Mouse (Mus musculus): ENCODE results near the gene Ngb. TPM values are rescaled to one million over a fixed set of nuclear protein-coding genes. Genes with fewer than 3 reads are reported as not detected.

The Ngb gene
- total RNA-seq (2012; rRNA removed), result 1.2 and 1.8 TPM in 2 replicates

DNA sequence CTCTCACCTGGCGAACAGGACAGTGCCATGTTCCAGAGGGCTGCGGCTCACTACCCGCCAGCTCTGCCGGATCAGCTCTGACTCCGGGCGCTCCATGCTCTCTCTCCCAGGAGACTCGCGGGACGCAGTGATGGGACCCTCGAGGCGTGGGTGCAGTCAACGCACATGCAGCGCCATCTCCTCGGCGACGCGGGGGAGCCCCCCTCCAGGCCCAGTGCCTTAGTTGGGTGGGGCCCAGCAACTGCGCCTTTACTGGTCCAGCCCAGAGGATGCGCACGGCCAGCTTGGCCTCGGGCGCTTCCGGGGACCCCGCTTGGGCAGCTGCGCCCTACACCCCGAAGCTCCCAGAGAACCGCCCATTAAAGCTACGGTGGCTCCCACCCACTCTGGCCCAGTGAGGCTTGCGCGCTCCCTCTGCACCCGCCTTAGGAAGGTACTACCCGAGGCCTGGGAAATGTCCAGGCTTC is at the start of gene Ngb:
TSS of gene Ngb (minus strand) at position 375 of the 467 bp plus-strand sequence.
- no peak for DNase-seq (ENCODE audit: low read depth, low spot score)
- in situ Hi-C loops (cut with MboI; ENCODE audit: low sequenced_read_pairs in 2 of 2, unreplicated experiment in 2 of 2), result no loop called here

DNA sequence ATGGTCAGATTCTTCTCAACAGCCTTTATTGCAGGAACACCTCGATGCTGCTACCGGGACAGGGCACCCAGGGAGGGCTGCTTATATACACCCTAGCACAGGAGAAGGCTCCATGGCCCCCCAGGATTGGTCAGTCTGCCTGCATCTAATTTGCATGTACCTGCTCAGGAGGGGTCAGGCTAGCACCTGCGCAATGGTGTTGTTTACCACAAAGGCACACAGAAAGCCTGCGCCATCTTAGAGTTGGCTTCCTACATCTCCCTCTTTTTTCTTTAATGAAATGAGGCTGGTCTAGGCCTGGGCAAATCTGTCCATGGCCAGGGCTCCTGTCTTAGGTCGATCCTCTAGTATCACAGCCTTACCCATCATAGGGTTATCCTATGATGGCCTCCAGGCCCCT is 47.1 kb upstream of the Ngb start:
- DNase-seq (ENCODE audit: low read depth, low spot score), result no peak
- in situ Hi-C loops (cut with MboI; ENCODE audit: low sequenced_read_pairs in 2 of 2, unreplicated experiment in 2 of 2), result no loop called here
- Histone ChIP-seq H3K4me1 (ENCODE audit: control insufficient read depth in 2 of 2, insufficient read depth in 2 of 2, low read length in 2 of 2, poor library complexity in 1 of 2) (no peaks in the 10 kb centered on the region; a peak in 1 of 4 replicates), H3K4me3 (ENCODE audit: insufficient read depth in 1 of 2, low read depth in 1 of 2, low read length in 2 of 2, poor library complexity in 1 of 2, severe bottlenecking in 1 of 2) (no peak overlapping the region), H3K9ac (ENCODE audit: insufficient read depth, low read depth, low read length, poor library complexity, severe bottlenecking) (no peak overlapping the region), H3K9me3 (ENCODE audit: control insufficient read depth, insufficient read depth, low read depth, low read length) (no peaks in the 10 kb centered on the region; the same call in none of the 2 replicates), H3K36me3 (ENCODE audit: control insufficient read depth, insufficient read depth, low read length, poor library complexity, severe bottlenecking) (peaks cover 3% of the 10 kb centered on the region), H3K27ac (ENCODE audit: insufficient read depth, low read depth, low read length, poor library complexity, severe bottlenecking) (no peak overlapping the region; the same call in 1 of the 2 replicates)
- TF ChIP-seq MAFK (IDR thresholded peaks at IDR 0.05; ENCODE audit: insufficient read depth, low read depth, low read length) (no peak), HCFC1 (IDR thresholded peaks at IDR 0.05; ENCODE audit: borderline replicate concordance, insufficient read depth, low read length) (no peak), ZNF384 (IDR thresholded peaks at IDR 0.05; ENCODE audit: low read depth, low read length) (no peak), ZC3H11A (IDR thresholded peaks at IDR 0.05; ENCODE audit: borderline replicate concordance, low read depth, low read length) (no peak), CHD2 (IDR thresholded peaks at IDR 0.05; ENCODE audit: low read depth, low read length) (no peak)

More for the DNA sequence above, at the start of gene Ngb:
- no peak within 1 kb of the TSS for H3K27ac ChIP-seq (ENCODE audit: insufficient read depth, low read depth, low read length, poor library complexity, severe bottlenecking)
- peaks cover 0 to 2% of the 10 kb centered on the region in 2 experiments; a peak in 1 of 4 replicates for H3K4me1 ChIP-seq (ENCODE audit: control insufficient read depth in 2 of 2, insufficient read depth in 2 of 2, low read length in 2 of 2, poor library complexity in 1 of 2)
- H3K36me3 ChIP-seq (ENCODE audit: control insufficient read depth, insufficient read depth, low read length, poor library complexity, severe bottlenecking), result no peaks in the 10 kb centered on the region
- no peaks in the 10 kb centered on the region for H3K9me3 ChIP-seq (ENCODE audit: control insufficient read depth, insufficient read depth, low read depth, low read length)
- peak within 1 kb of the TSS; percentile 40; the same call in 1 of the 2 replicates for H3K9ac ChIP-seq (ENCODE audit: insufficient read depth, low read depth, low read length, poor library complexity, severe bottlenecking)
- no peak for TF ChIP-seq ZNF384 (IDR thresholded peaks at IDR 0.05; ENCODE audit: low read depth, low read length)
- no peak for TF ChIP-seq ZC3H11A (IDR thresholded peaks at IDR 0.05; ENCODE audit: borderline replicate concordance, low read depth, low read length)
- H3K4me3 ChIP-seq (ENCODE audit: insufficient read depth in 1 of 2, low read depth in 1 of 2, low read length in 2 of 2, poor library complexity in 1 of 2, severe bottlenecking in 1 of 2), result peak within 1 kb of the TSS; percentile 67 to 69

DNA sequence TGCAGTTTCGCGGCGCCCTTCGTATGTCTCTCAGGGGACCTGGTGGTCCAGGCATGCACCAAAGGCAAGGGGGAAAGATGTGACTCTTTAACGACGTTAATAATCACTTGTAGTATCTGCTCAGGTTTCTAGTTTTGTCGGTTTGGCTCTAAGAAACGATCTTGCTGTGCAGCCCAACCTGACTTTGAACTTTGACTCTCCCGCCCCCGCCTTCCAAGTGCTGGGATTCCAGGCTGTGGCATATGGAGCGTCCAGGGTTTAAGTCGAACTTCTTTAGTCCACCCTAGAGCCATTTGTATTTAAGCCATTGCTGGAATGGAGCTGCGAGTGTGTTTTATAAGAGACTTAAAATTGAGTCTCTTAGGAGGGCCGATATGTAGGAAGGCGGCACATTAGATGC is 45.8 kb upstream of the Ngb start:
- Histone ChIP-seq H3K4me3 (ENCODE audit: insufficient read depth in 1 of 2, low read depth in 1 of 2, low read length in 2 of 2, poor library complexity in 1 of 2, severe bottlenecking in 1 of 2) (peak overlapping the region; percentile 97 to 99), H3K9me3 (ENCODE audit: control insufficient read depth, insufficient read depth, low read depth, low read length) (no peaks in the 10 kb centered on the region; the same call in none of the 2 replicates), H3K4me1 (ENCODE audit: control insufficient read depth in 2 of 2, insufficient read depth in 2 of 2, low read length in 2 of 2, poor library complexity in 1 of 2) (no peaks in the 10 kb centered on the region; a peak in 1 of 4 replicates), H3K36me3 (ENCODE audit: control insufficient read depth, insufficient read depth, low read length, poor library complexity, severe bottlenecking) (peaks cover 3% of the 10 kb centered on the region), H3K27ac (ENCODE audit: insufficient read depth, low read depth, low read length, poor library complexity, severe bottlenecking) (peak overlapping the region; percentile 83), H3K9ac (ENCODE audit: insufficient read depth, low read depth, low read length, poor library complexity, severe bottlenecking) (peak overlapping the region; percentile 91)
- in situ Hi-C loops (cut with MboI; ENCODE audit: low sequenced_read_pairs in 2 of 2, unreplicated experiment in 2 of 2), result no loop called here
- no peak for DNase-seq (ENCODE audit: low read depth, low spot score)
- TF ChIP-seq MAFK (IDR thresholded peaks at IDR 0.05; ENCODE audit: insufficient read depth, low read depth, low read length) (no peak), CHD2 (IDR thresholded peaks at IDR 0.05; ENCODE audit: low read depth, low read length) (no peak), HCFC1 (IDR thresholded peaks at IDR 0.05; ENCODE audit: borderline replicate concordance, insufficient read depth, low read length) (no peak), ZC3H11A (IDR thresholded peaks at IDR 0.05; ENCODE audit: borderline replicate concordance, low read depth, low read length) (no peak), ZNF384 (IDR thresholded peaks at IDR 0.05; ENCODE audit: low read depth, low read length) (no peak)

DNA sequence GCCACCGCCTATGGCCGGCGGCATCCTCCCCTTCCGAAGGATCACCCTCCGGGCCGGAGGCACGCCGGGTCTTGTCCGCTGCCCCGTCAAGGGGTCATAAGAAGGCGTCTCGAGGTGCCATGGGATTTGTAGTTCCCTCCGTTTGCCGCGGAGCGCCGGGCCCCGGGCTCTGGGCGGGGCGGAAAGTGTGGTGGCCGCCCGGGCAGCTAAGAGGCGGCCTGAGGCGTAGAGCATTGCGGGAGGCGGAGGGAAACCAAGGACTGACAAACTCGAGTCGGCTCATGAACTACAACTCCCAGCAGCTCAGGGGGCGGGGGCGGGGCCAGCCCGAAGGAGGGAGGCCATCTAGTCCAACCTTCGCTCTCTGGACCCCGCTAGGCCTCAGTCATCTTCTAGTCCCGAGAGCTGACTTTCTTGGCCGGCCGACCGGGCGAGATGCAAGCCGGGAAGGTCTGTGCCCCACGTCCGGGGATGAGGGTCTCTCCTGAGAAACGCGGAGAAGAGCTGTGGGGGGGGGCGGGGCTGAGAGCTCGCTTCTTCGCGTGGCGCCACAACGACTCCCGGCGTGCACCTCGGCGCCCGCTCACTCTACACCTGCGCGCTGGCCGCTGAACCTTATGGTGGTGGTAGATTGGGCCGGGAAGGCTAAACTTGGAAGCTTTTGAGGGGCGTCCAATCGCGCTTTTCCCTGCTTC is 45.2 kb upstream of the Ngb start, which contains the start of gene Pomt2:
TSS of gene Pomt2 (minus strand) at position 574 of the 695 bp plus-strand sequence.
- in situ Hi-C loops (cut with MboI; ENCODE audit: low sequenced_read_pairs in 2 of 2, unreplicated experiment in 2 of 2), result no loop called here
- Histone ChIP-seq H3K9me3 (ENCODE audit: control insufficient read depth, insufficient read depth, low read depth, low read length) (no peaks in the 10 kb centered on the region; the same call in none of the 2 replicates), H3K4me3 (ENCODE audit: insufficient read depth in 1 of 2, low read depth in 1 of 2, low read length in 2 of 2, poor library complexity in 1 of 2, severe bottlenecking in 1 of 2) (peak within 1 kb of the TSS; percentile 97 to 99), H3K27ac (ENCODE audit: insufficient read depth, low read depth, low read length, poor library complexity, severe bottlenecking) (peak within 1 kb of the TSS; percentile 83), H3K4me1 (ENCODE audit: control insufficient read depth in 2 of 2, insufficient read depth in 2 of 2, low read length in 2 of 2, poor library complexity in 1 of 2) (no peaks in the 10 kb centered on the region; a peak in 1 of 4 replicates), H3K9ac (ENCODE audit: insufficient read depth, low read depth, low read length, poor library complexity, severe bottlenecking) (peak within 1 kb of the TSS; percentile 91), H3K36me3 (ENCODE audit: control insufficient read depth, insufficient read depth, low read length, poor library complexity, severe bottlenecking) (peaks cover 3% of the 10 kb centered on the region)
- peak; percentile 92 for DNase-seq (ENCODE audit: low read depth, low spot score)
- TF ChIP-seq HCFC1 (IDR thresholded peaks at IDR 0.05; ENCODE audit: borderline replicate concordance, insufficient read depth, low read length) (peak; percentile 94), ZC3H11A (IDR thresholded peaks at IDR 0.05; ENCODE audit: borderline replicate concordance, low read depth, low read length) (no peak)
